Mouse (Mus musculus): Measurements from ENCODE around the gene Kif1b. TPM values are rescaled to one million over a fixed set of nuclear protein-coding genes. Genes with fewer than 3 reads are reported as not detected.

Kif1b gene
- 53.2 and 57.3 TPM in 2 replicates for polyA plus RNA-seq (2021; fragmentation: Nextera tagmentation)
- long read RNA-seq, experiment 1, full-length matches to known transcripts, result 38 of 357 reads
- long read RNA-seq, experiment 1, partial matches to known transcripts, result 69 of 357 reads
- long read RNA-seq, experiment 1, other reads (novel, unspliced or antisense), result 250 of 357 reads
- long read RNA-seq, experiment 2, full-length matches to known transcripts, result 26 of 498 reads
- long read RNA-seq, experiment 2, partial matches to known transcripts, result 116 of 498 reads
- long read RNA-seq, experiment 2, other reads (novel, unspliced or antisense), result 356 of 498 reads

GRCm38 (mm10) chr4:149307596-149308490 is at the start of gene Kif1b:
Gene Kif1b (minus strand): TSS chr4:149307693.

GRCm38 (mm10) chr4:149166215-149166946 is 141.1 kb downstream of the Kif1b start, which contains the start of gene Pgd:
Gene Pgd (minus strand): TSS chr4:149166771.

GRCm38 (mm10) chr4:149136982-149137770 is 170.3 kb downstream of the Kif1b start, which contains the start of gene Cenps:
Gene Cenps (minus strand): TSS chr4:149137629.

GRCm38 (mm10) chr4:149126663-149127062 is 180.8 kb downstream of the Kif1b start, which contains the start of gene Cort:
Gene Cort (minus strand): TSS chr4:149126763.

Other genes starting within 250 kb of the Kif1b start
- 52.1 and 52.4 TPM in 2 replicates for gene Pex14, start 207.8 kb downstream of the Kif1b start, polyA plus RNA-seq (2021; fragmentation: Nextera tagmentation)
- gene Dffa, start 203.5 kb downstream of the Kif1b start, polyA plus RNA-seq (2021; fragmentation: Nextera tagmentation), result 9.4 and 11.6 TPM in 2 replicates
- 29.8 and 34.4 TPM in 2 replicates for gene Cort, start 180.9 kb downstream of the Kif1b start, polyA plus RNA-seq (2021; fragmentation: Nextera tagmentation)
- 5.4 and 7.4 TPM in 2 replicates for gene Cenps, start 170.1 kb downstream of the Kif1b start, polyA plus RNA-seq (2021; fragmentation: Nextera tagmentation)
- gene Pgd, start 140.9 kb downstream of the Kif1b start, polyA plus RNA-seq (2021; fragmentation: Nextera tagmentation), result 14.6 and 17.7 TPM in 2 replicates
- gene Ube4b, start 119.1 kb upstream of the Kif1b start, polyA plus RNA-seq (2021; fragmentation: Nextera tagmentation), result 22.1 and 25.7 TPM in 2 replicates
- 0.79 TPM in 1 of 2 replicates, not detected in the other for gene Rbp7, start 147.3 kb upstream of the Kif1b start, polyA plus RNA-seq (2021; fragmentation: Nextera tagmentation)
- not detected in 2 replicates for gene Tmem274, start 169.7 kb upstream of the Kif1b start, polyA plus RNA-seq (2021; fragmentation: Nextera tagmentation)
- gene Nmnat1, start 177.5 kb upstream of the Kif1b start, polyA plus RNA-seq (2021; fragmentation: Nextera tagmentation), result 3.3 and 4.4 TPM in 2 replicates
- 18.3 and 22.7 TPM in 2 replicates for gene Lzic, start 177.5 kb upstream of the Kif1b start, polyA plus RNA-seq (2021; fragmentation: Nextera tagmentation)
- gene Ctnnbip1, start 210.5 kb upstream of the Kif1b start, polyA plus RNA-seq (2021; fragmentation: Nextera tagmentation), result 52.4 and 68.7 TPM in 2 replicates